Mouse (Mus musculus): Measurements from ENCODE around the gene Gba. TPM values are rescaled to one million over a fixed set of nuclear protein-coding genes. Genes with fewer than 3 reads are reported as not detected.

Gene Gba
- total and polyA plus RNA-seq, 3 experiments: 49.1 to 55.0 TPM; not detected in 1

GRCm38 (mm10) chr3:89195979-89196877, 6.5 kb upstream of the Gba start (continued):
- peak; percentile 16; the same call in 1 of the 2 replicates for TF ChIP-seq TCF12 (IDR thresholded peaks at IDR 0.05; ENCODE audit: low read depth, low read length)
- TF ChIP-seq TBP (IDR thresholded peaks at IDR 0.05; ENCODE audit: low read depth, low read length): peak; percentile 83
- TF ChIP-seq CTCF (IDR thresholded peaks at IDR 0.05 in 2 of 3, conservative IDR thresholded peaks at IDR 0.05 in 1 of 3; ENCODE audit: control insufficient read depth in 1 of 3, insufficient read depth in 1 of 3, low read depth in 2 of 3, low read length in 3 of 3, poor library complexity in 1 of 3, severe bottlenecking in 1 of 3): peak in 2 of 3 experiments; percentile 39 to 57; a peak in 3 of 6 replicates
- no peak for TF ChIP-seq USF2 (IDR thresholded peaks at IDR 0.05; ENCODE audit: borderline replicate concordance in 1 of 2, insufficient read depth in 1 of 2, low read depth in 1 of 2, low read length in 2 of 2)

DNA sequence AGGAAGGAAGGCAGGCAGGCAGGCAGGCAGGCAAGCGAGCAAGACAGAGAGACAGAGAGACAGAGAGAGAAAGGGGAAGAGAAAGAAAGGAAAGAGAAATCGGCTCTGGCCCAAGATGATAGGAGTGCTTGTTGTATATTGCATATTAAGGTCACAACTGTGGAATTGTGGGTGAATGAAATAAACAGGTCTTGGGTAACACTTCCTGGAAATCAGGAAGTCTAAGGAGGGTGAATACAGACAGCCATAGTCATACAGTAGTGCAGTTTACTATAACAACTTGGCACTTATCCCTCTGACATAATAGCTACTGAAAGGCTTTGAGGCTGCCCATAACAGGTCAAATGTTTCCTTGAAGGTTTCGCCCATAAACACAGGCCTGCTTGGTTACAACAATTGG, 2.9 kb upstream of the Gba start:
- H3K9me3 ChIP-seq (replicated peaks; ENCODE audit: insufficient read depth, low read length): no peaks in the 10 kb centered on the region
- H3K36me3 ChIP-seq (ENCODE audit: control insufficient read depth in 1 of 2, insufficient read depth in 2 of 2, low read length in 2 of 2): peaks cover 0 to 14% of the 10 kb centered on the region in 2 experiments; a peak in 2 of 4 replicates
- H3K4me3 ChIP-seq (ENCODE audit: control insufficient read depth in 1 of 2, insufficient read depth in 1 of 2, low read depth in 2 of 2, low read length in 2 of 2): no peak overlapping the region
- peak; percentile 65 for DNase-seq (ENCODE audit: low read depth, low spot score)
- peaks cover 3 to 9% of the 10 kb centered on the region in 2 experiments for H3K4me1 ChIP-seq (ENCODE audit: control insufficient read depth in 1 of 2, insufficient read depth in 2 of 2, low read length in 2 of 2)
- no peaks in the 10 kb centered on the region for H3K27me3 ChIP-seq (ENCODE audit: control insufficient read depth in 1 of 2, insufficient read depth in 2 of 2, low read length in 2 of 2)
- no peak overlapping the region for H3K27ac ChIP-seq (ENCODE audit: control insufficient read depth, low read depth, low read length)
- no peak overlapping the region for H3K9ac ChIP-seq (ENCODE audit: control insufficient read depth, low read depth, low read length, poor library complexity, severe bottlenecking)
- TF ChIP-seq TBP (IDR thresholded peaks at IDR 0.05; ENCODE audit: low read depth, low read length) (no peak), GABPA (IDR thresholded peaks at IDR 0.05; ENCODE audit: low read depth, low read length) (no peak), ZKSCAN1 (IDR thresholded peaks at IDR 0.05; ENCODE audit: low read depth, low read length) (no peak), MAFK (IDR thresholded peaks at IDR 0.05; ENCODE audit: borderline replicate concordance, low read depth, low read length) (no peak), CTCF (IDR thresholded peaks at IDR 0.05 in 2 of 3, conservative IDR thresholded peaks at IDR 0.05 in 1 of 3; ENCODE audit: control insufficient read depth in 1 of 3, insufficient read depth in 1 of 3, low read depth in 2 of 3, low read length in 3 of 3, poor library complexity in 1 of 3, severe bottlenecking in 1 of 3) (no peak), MXI1 (IDR thresholded peaks at IDR 0.05; ENCODE audit: low read depth, low read length) (no peak), TCF12 (IDR thresholded peaks at IDR 0.05; ENCODE audit: low read depth, low read length) (no peak), HCFC1 (IDR thresholded peaks at IDR 0.05; ENCODE audit: low read depth, low read length) (peak; percentile 73), NELFE (IDR thresholded peaks at IDR 0.05; ENCODE audit: low read depth, low read length) (no peak), POLR2AphosphoS2 (IDR thresholded peaks at IDR 0.05; ENCODE audit: low read length) (no peak), BHLHE40 (IDR thresholded peaks at IDR 0.05; ENCODE audit: borderline replicate concordance, low read depth, low read length) (no peak), MYC (IDR thresholded peaks at IDR 0.05; ENCODE audit: low read depth, low read length) (no peak), MEF2A (IDR thresholded peaks at IDR 0.05; ENCODE audit: extremely low read depth, insufficient replicate concordance, low read depth, low read length, poor library complexity, severe bottlenecking) (no peak), CHD1 (IDR thresholded peaks at IDR 0.05; ENCODE audit: low read depth, low read length) (no peak), USF1 (IDR thresholded peaks at IDR 0.05; ENCODE audit: low read depth, low read length) (peak; percentile 58; the same call in 1 of the 2 replicates), E2F4 (IDR thresholded peaks at IDR 0.05; ENCODE audit: borderline replicate concordance, low read depth, low read length) (no peak), MAX (IDR thresholded peaks at IDR 0.05; ENCODE audit: low read length) (no peak), EP300 (IDR thresholded peaks at IDR 0.05; ENCODE audit: low read depth in 1 of 2, low read length in 2 of 2) (no peak; a peak in 1 of 4 replicates), NRF1 (IDR thresholded peaks at IDR 0.05; ENCODE audit: insufficient read depth, low read depth, low read length, poor library complexity, severe bottlenecking) (no peak), ELF1 (IDR thresholded peaks at IDR 0.05; ENCODE audit: low read depth, low read length) (peak; percentile 72; the same call in 1 of the 2 replicates), JUND (IDR thresholded peaks at IDR 0.05; ENCODE audit: low read depth, low read length) (no peak), ZMIZ1 (IDR thresholded peaks at IDR 0.05; ENCODE audit: low read depth, low read length) (no peak), KAT2A (conservative IDR thresholded peaks at IDR 0.05; ENCODE audit: low read depth, low read length) (no peak), SIN3A (IDR thresholded peaks at IDR 0.05; ENCODE audit: low read length) (peak; percentile 30; the same call in 1 of the 2 replicates), RAD21 (IDR thresholded peaks at IDR 0.05; ENCODE audit: low read depth, low read length) (no peak), TAL1 (IDR thresholded peaks at IDR 0.05; ENCODE audit: low read length) (no peak)
- H3K79me2 ChIP-seq (ENCODE audit: control insufficient read depth, insufficient read depth, low read length, poor library complexity): peaks cover 6% of the 10 kb centered on the region
